Mouse (Mus musculus) heart, adult 9 months (tissue): ENCODE results near the gene Robo3.

Source experiments
- DNase-seq, 2 experiments: peaks; one replicate each; pipeline ENCODE4 v3.0.0; 2022; ENCODE audit warnings: low spot score in 2 of 2

The Robo3 gene

DNA sequence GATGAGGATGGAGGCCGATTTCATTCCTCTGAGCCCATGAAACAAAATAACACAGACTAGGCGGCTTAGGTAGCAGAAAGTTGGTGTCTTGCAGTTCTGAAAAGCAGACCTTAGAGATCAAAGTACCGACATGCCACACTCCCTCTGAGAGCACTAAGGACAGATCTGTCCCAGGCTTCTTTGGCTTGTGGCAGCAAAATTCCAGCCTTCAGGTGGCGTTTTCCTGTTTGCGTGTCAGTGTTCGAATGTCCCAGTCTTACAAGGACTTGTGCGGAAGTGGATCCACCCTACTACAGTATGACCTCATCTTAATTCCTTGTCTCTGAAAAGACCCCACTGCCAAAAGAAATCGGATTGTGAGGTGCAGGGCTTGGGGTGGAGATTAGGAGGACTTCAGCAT lies 64.2 kb downstream of the Robo3 start:
- DNase-seq: peak; percentile 65 to 75

DNA sequence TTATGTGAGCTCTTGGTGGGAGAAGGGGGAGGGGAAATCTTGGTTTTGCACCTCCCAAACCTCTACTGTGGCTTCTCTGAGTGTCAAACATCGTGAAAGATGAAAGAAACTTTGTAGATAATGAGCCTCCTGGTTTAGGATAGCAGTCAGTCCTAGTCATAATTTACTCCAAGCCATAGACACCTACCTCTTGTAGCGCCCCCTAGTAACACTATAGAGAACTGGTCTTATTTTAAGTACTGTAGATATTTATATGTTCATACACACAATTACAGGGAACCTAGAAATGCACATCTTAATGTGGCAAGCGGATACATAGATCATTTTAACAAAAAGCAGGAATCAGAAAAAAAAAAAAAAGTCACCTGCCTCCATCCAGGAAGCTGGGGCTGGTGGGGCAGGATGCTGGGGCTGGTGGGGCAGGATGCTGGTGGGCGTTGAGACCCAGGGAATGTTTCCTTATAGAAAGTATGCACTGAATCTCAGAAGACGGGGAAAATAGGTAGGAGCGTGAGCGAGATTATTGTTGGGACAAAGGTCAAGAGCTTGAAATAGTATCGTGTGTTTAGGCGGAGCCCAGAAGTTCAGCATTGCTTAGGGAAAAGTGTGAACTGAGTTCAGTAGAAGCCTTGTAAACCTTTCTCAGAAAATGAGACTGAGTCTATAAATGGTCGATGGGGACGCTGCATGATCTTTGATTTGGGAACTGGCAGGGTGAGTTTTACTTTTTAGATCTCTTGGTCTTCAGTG lies 64.8 kb downstream of the Robo3 start:
- no peak for DNase-seq

DNA sequence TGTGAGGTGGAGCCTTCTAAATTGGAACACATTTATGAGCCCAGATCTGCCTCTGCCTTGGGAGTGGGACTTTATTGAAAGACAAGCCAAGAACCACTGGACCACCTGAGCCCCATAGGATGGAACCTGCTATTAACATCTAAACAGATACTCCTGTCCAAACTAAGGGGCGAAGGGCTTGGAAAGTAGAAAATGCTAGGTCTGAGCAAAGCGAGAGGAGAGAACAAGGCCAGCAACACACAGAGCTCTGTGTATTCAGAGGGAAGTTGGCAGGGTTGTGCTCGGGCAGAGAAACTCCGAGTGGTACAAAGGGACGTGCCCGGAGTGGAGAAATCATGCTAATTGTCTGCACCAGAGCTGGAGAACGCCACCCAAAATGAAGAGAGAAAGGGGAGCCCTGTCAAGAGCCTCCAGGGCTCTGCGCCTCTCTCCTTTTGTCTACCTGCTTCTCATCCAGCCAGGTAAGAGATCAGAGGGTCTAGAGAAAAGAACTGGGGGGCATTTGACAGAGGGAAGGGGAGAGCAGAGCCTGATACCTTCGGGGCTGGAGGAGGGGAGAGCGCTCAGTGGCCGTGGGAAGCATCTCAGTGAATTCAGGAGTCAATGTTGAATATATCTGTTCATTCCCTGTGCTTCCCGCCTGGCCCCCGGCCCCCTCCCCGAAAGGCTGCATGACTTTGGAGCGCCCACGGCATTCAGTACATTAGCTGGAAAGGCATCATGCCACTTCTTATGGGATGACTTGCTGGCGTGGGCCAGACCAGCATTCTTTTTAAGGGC lies 65.6 kb downstream of the Robo3 start, which contains the start of gene Hepacam:
Hepacam (plus strand) TSS at position 51 of the 780 bp plus-strand sequence.
- DNase-seq: no peak

DNA sequence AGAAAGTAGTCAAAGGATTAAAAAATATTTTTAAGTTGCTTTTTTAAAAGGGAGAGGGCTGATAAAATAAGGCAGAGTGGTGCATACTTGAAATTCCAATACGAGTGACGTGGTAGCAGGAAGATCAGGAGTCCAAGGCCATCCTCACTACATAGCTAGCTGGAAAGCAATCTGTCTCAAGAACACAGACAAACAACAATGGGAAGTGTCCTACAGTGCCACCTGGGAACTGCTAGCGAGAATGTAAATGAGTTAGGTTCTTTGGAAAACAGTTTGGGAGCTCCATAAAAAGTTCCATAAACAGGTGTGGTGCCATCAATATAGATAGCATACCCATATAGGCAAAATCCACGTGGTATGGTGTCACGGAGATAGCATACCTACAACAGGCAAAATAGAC lies 67.3 kb downstream of the Robo3 start:
- DNase-seq: no peak
